In genomic region chr2:156613081-156613540, GRCm38 (mm10) we compare ENCODE assay signal across 8 mouse cellular contexts. TPM values are rescaled to one million over a fixed set of nuclear protein-coding genes. Genes with fewer than 3 reads are reported as not detected.
DNase-seq lines count a peak whose midpoint lies in the region; ATAC-seq and TF ChIP-seq lines count a peak whose summit lies in the region.

No protein-coding gene starts in this region.

- no peaks in the 10 kb centered on the region for H3K36me3 ChIP-seq in ES-E14 (ENCODE audit: control insufficient read depth, insufficient read depth, low read length, poor library complexity, severe bottlenecking)
- no peaks in the 10 kb centered on the region for H3K36me3 ChIP-seq in forebrain, embryonic 13.5 days (ENCODE audit: poor library complexity, severe bottlenecking)
- no peaks in the 10 kb centered on the region for H3K36me3 ChIP-seq in lung, postnatal 0 days (ENCODE audit: insufficient read depth, low read length)

- WGBS in forebrain, embryonic 13.5 days, result under 1% methylated on average over 27 of the region's 41 CpGs
- under 1% methylated on average over 37 of the region's 41 CpGs for WGBS in lung, postnatal 0 days

- TF ChIP-seq EP300 in lung, postnatal 0 days (IDR thresholded peaks at IDR 0.05), result no peak

- DNase-seq in ES-E14 (ENCODE audit: low read depth, low spot score), result peak; percentile 35
- DNase-seq in brain, embryonic 18.5 days (ENCODE audit: low read depth, low spot score), result peak; percentile 28
- peak; percentile 42 to 65 for DNase-seq in heart, postnatal 14 days
- DNase-seq in layer of hippocampus, adult 9-10 months (ENCODE audit: low spot score), result peak; percentile 29
- peak; percentile 12 for DNase-seq in lung, postnatal 0 days (ENCODE audit: low spot score)
- DNase-seq in right cerebral cortex, postnatal 14 days, result peak; percentile 77

- intact Hi-C loops in heart, postnatal 14 days (cut with DNase I), result loop anchor here (2.0 kb wide), 1 partner anchor 92 kb away; no protein-coding TSS in a partner anchor

- no peaks in the 10 kb centered on the region for H3K9me3 ChIP-seq in ES-E14 (ENCODE audit: control insufficient read depth, insufficient read depth, low read depth, low read length)
- H3K9me3 ChIP-seq in forebrain, embryonic 13.5 days (replicated peaks), result no peaks in the 10 kb centered on the region
- no peaks in the 10 kb centered on the region for H3K9me3 ChIP-seq in lung, postnatal 0 days (ENCODE audit: low read length)

- in situ Hi-C loops in ES-E14 (cut with MboI; ENCODE audit: low sequenced_read_pairs in 2 of 2, unreplicated experiment in 2 of 2), result no loop called here

- H3K27me3 ChIP-seq in forebrain, embryonic 13.5 days, result peaks cover 74% of the 10 kb centered on the region
- peaks cover 26% of the 10 kb centered on the region for H3K27me3 ChIP-seq in lung, postnatal 0 days (replicated peaks; ENCODE audit: insufficient read depth, low read length)

- H3K27ac ChIP-seq in ES-E14 (ENCODE audit: insufficient read depth, low read depth, low read length, poor library complexity, severe bottlenecking), result no peak overlapping the region
- 0 out of 2 replicates have a peak overlapping the region, but pooled peaks have one; percentile 19 for H3K27ac ChIP-seq in forebrain, embryonic 13.5 days
- no peak overlapping the region for H3K27ac ChIP-seq in lung, postnatal 0 days (ENCODE audit: low read length)

- H3K4me2 ChIP-seq in forebrain, embryonic 13.5 days, result peak overlapping the region; percentile 87
- peak overlapping the region; percentile 97 for H3K4me2 ChIP-seq in lung, postnatal 0 days (replicated peaks; ENCODE audit: low read depth, low read length)

- ATAC-seq in forebrain, embryonic 13.5 days, result peak; percentile 36
- no peak for ATAC-seq in lung, postnatal 0 days
- no peak for ATAC-seq in monocyte, adult 5-6 weeks (replicated peaks; ENCODE audit: insufficient number of reproducible peaks, low FRiP score, low TSS enrichment, poor library complexity, severe bottlenecking)

- H3K9ac ChIP-seq in ES-E14 (ENCODE audit: insufficient read depth, low read depth, low read length, poor library complexity, severe bottlenecking), result peak overlapping the region; percentile 72
- H3K9ac ChIP-seq in forebrain, embryonic 13.5 days, result peak overlapping the region; percentile 81
- H3K9ac ChIP-seq in lung, postnatal 0 days (replicated peaks; ENCODE audit: low read depth), result no peak overlapping the region

- peak; percentile 33 for TF ChIP-seq CTCF in lung, postnatal 0 days (IDR thresholded peaks at IDR 0.05)

- H3K4me1 ChIP-seq in ES-E14 (ENCODE audit: control insufficient read depth in 2 of 2, insufficient read depth in 2 of 2, low read length in 2 of 2, poor library complexity in 1 of 2), result peaks cover 0 to 8% of the 10 kb centered on the region in 2 experiments; a peak in 1 of 4 replicates
- H3K4me1 ChIP-seq in forebrain, embryonic 13.5 days, result peaks cover 29% of the 10 kb centered on the region
- H3K4me1 ChIP-seq in lung, postnatal 0 days (ENCODE audit: insufficient read depth, low read depth, low read length), result no peaks in the 10 kb centered on the region

- peak overlapping the region; percentile 96 to 97 for H3K4me3 ChIP-seq in ES-E14 (ENCODE audit: insufficient read depth in 1 of 2, low read depth in 1 of 2, low read length in 2 of 2, poor library complexity in 1 of 2, severe bottlenecking in 1 of 2)
- H3K4me3 ChIP-seq in forebrain, embryonic 13.5 days, result peak overlapping the region; percentile 73
- H3K4me3 ChIP-seq in lung, postnatal 0 days (ENCODE audit: low read depth, low read length), result peak overlapping the region; percentile 54

TF ChIP-seq in ES-E14, 5 proteins besides CTCF, POLR2A, EP300 and RAD21:
- no peak for TF ChIP-seq ZNF384 (IDR thresholded peaks at IDR 0.05; ENCODE audit: low read depth, low read length)
- 0 out of 2 replicates have a peak, but pooled peaks have one; percentile 8 for TF ChIP-seq HCFC1 (IDR thresholded peaks at IDR 0.05; ENCODE audit: borderline replicate concordance, insufficient read depth, low read length)
TF ChIP-seq in ES-E14: peak in this region for 1.

RNA-seq across cellular contexts. Expression of gene Dlgap4, which starts 0.4 kb away (rescaled TPM):
- 18.7 and 28.8 TPM in 2 replicates for total RNA-seq in ES-E14 (2012; rRNA removed)
- polyA plus RNA-seq in forebrain, embryonic 13.5 days (2015; fragmentation: Nextera tagmentation; extraction: Ambion mirVana), result 234 and 240 TPM in 2 replicates
- 10 to 100 TPM; 33.5 to 42.8 TPM for total RNA-seq in heart, postnatal 14 days (2021)
- polyA plus RNA-seq in lung, postnatal 0 days (2015; fragmentation: Nextera tagmentation; extraction: Ambion mirVana), result 70.3 and 74.0 TPM in 2 replicates
- total RNA-seq in monocyte, adult 5-6 weeks (2017), result 28.3 to 50.2 TPM (median 29.2 TPM) in 3 replicates

Comparison
In these comparisons a context has a peak if more than half of its experiments do, and no peak if none do; other contexts are left out.
1. DNase-seq: peak in every context shown above with its lines; median percentile 77 in right cerebral cortex, postnatal 14 days; 54 in heart, postnatal 14 days; 35 in ES-E14; 29 in layer of hippocampus, adult 9-10 months; 28 in brain, embryonic 18.5 days; 12 in lung, postnatal 0 days.